Mouse (Mus musculus): ENCODE results near the gene Znhit6.

Znhit6 gene

DNA sequence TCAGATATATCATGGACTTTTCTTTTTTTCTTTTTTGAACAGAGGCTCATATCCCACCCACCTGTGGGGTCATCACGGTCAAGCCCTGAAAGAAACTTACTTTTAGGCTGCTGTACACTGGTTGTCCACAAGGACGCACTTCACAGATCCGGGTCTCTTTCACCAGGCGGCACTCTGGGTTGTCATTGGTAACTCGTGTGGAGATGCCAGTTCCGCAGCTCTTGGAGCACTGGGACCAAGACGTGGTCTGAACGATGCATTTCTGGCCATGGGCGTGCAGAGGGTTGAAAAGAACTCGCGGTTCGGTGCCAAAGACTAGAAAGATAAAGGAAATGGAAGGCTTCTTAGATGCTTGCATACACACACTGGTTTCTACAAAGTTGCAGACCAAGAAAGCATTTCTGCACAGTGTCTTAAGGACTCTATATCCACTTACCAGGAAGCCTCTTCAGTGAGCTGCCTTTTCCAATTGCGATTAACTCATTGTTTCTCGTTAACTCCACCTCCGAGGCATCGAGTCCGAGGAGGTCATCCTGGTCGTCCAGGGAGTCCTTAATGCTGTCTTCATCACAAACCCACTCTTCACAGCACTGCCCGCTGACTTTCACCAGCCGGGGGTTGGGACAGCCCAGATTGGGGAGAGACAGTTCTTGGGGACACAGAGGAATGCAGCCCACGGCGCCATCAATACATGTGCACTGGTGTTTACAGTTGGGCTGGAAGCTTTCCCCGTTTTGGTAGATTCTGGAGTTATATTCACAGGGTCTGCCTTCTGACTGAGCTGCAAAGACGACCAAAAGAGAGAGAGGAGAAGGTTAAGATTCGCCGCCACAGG is 72.3 kb downstream of the Znhit6 start:
- DNase-seq = no peak

DNA sequence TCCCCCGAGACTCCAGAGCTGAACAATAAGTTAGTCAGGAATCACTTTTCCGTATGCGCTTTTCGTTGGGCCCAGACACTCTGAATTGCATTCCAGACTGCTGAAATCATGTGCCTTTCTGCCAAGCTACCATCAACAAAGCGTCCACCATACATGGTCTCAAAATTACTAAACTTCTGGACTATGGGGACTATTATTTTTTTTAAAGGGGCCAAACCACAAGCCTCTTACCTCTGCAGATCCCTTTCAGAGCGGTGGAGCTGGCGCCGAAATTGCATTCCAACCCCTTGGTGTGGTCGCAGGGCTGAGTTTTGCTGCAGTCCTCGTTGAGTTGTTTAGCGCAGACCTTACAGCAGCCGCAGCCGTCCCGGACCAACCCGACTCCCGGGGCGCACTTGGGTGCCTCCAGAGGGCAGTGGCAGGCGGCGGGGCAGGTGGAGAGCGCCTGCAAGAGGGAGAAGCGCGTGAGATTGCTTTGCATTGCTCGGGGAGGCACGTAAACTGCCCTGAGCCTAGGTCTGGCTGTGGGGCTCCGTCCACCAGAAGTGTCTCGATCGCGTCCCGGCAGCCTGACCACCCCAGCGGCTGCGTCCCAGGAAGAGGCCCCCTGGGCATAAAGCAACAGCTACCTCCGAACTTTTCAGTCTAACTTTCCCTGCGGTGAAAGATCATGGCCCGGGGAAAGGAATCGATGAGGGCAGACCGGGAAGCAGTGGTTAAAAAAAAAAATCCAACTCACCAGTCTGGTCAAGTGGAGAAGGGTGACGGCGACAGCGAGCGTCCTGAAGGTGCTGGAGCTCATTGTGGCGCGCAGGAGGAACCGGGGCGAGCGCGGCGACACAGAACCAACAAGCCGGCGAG is 73.2 kb downstream of the Znhit6 start:
- no peak for DNase-seq

DNA sequence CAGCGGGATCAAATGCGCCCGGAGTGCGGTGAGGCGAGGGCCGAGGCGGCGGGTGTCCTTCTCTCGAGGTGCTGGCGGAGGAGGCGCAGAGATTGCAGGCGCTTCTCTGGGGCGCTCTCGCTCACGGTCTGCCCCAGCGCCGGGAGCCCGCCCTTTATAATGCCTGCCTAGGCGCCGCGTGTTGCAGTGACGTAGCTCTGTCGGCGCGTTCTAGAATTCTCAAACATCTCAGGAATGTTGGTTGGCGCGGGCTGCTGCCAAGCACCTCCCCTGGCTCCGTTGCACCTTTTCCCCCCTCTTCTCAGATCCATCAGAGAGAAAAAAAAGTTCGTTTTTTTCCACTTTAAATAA is 73.8 kb downstream of the Znhit6 start, which contains the start of gene Ccn1:
Gene Ccn1, minus strand, starts transcription at position 130 of the 351 bp plus-strand sequence.
- DNase-seq = no peak

GRCm38 (mm10) chr3:145650298-145651011 is 74.5 kb downstream of the Znhit6 start:
- no peak for DNase-seq

DNA sequence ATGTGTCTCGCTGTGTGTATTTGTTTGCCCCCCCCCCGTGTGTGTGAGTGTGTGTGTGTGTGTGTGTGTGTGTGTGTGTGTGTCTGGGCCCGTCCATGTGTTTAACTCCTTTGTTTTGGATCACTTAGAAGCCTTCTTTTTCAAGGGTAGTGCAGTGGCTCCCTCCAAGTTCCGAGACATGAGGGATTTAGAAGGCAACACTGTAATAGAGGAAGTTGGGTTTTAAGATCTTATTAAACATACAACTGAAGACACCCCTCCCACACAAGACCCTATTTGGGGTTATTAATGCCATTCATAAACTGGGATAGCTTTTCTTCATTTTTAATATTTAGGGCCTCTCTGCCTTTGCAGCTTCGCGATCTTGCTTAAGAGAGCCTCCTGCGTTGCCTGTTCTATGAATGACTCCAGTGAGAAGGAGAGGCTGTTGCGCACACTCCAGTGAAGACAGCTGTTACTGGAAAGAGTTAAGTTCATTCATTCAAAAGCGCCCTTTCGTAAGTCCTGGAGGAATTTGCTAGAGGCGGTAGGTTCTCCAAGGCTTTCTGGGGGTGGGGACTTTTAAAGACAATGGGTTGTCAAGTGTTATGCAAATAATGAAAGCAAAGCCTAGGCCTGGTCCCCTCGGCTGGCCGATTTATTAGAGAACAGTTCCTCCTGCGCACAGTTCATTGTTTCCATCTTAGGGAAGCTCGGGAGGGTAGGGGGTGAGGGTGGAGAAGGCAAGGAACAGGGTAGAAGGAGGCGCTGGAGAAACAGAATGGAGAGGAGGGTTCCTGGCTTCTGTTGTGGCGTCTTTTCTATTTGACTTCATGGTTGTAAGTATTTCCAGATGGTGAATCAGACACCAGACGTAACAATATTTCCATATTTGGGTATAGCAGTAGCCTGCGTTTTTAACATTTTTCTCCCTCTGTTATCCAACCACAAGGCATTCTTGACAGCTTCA is 75.3 kb downstream of the Znhit6 start:
- DNase-seq = no peak

- DNase-seq = no peak
Measured at GRCm38 (mm10) chr3:145651978-145652321, 75.9 kb downstream of the Znhit6 start.

DNA sequence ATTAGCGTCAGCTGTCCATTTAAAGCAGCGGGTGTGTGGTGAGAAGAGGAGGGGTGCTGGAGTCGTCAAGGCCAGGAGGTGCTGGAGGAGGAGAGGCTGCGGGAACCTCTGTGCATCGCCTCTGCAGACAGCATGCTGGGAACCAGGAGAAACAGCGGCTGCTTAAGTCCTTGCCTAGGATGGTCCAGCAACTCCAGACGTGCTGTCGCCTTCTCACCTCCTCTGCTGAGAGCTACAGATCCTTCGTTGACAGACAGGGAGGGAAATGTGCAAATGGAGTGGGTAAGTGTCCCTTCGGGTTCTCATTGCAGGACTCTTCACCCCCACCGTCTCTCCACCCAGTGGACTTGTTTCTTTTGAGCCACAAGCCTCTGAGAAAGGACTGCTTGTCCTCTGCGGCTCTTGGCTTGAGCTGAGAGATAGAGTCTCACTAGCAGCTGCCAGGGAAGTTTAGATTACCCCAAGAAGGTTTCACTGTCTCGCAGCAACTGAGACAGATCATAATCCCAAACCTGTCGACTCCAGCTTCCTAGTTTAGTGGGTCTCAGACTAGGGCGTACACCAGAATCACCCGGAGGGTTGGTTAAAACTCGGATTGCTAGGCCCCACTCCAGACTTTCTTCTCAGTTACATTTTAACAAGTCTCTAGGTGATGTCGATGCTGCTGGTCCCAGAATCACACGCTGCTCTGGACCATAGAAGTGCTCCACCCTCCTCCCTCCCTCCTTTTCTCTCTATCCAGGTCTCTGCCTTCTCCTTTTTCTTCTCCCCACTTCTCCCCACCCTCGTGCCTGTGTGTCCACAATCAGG is 76.5 kb downstream of the Znhit6 start:
- DNase-seq = no peak

DNA sequence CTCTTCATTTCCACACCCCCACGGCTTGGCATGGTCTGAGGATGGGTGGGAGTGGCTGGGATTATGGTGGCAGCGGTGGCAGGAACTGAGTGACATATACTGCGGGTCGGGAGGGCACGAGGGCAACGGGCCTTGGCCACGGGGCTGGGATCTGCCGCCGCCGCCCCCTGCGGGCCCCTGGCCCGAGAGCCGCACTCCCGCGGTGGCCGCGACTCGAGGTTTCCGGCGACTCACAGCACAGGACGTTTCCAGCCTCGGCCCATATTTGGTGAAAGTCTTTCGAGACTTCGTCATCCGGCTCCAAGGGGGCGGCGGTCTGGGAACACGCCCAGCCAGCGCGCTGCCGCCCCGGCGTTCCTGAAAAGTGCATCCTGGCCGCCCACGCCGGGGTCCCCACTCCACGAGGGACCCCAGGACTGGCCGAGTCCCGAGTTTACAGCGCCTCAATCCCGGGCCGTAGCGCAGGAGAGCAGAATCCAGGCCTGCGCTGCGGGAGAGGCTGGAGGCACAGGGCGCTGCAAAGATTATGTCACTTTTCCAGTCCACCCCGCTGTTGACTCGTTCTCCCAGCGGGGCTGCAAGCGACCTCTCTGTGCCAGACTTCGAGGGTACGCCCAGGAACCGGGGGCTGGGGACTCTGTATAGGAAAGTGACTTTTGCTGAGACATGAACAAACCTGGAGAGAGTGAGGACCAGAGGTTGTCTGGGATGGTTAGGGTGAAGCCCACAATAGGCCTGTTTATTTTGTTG is 77.4 kb downstream of the Znhit6 start:
- DNase-seq = no peak

GRCm38 (mm10) chr3:145654028-145654427 is 78.0 kb downstream of the Znhit6 start:
- no peak for DNase-seq
